Mouse (Mus musculus): Measurements from ENCODE around the gene Arid4a. TPM values are rescaled to one million over a fixed set of nuclear protein-coding genes. Genes with fewer than 3 reads are reported as not detected.

The Arid4a gene
- polyA plus RNA-seq (2016; fragmentation: Nextera tagmentation; extraction: Ambion mirVana): 25.5 and 26.6 TPM in 2 replicates

DNA sequence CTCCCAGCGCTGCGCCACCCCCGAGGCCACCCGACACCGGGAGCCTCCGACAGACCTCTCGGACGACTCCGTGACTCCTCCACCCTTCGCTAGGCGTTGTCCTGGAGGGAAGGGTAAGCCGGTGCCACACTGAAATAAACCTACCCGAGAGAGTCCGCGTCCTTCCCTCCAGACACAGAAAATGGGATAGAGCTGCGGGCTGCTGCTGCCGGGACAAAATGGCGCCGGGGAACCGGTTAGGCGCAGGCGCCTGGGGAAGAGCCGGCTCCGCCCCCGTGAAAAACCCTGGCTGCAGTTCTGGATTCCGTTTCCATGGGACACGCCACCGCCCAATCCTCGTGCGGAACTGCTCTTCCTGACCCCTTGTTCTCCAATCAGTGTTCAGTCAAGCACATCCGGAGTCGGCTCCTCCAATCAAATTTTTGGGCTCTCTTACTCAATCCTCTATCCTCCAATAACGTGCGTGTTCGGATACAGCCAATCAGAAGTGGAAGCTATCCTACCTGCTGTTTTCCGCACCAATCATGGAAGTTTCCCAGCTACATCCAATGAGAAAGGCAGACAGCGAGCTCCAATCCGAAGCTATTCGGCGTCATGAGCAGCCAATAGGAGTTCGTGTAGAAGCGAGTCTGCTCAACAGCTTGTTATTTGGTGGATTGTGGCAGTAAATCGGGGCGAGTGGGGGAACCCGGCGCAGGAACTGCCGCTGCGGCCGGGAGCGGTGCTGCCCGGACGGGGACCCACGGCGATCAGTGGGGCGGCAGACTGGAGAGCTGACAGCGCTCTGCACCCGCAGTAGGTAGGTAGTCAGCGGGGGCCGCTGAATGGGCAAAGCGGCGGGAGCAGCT lies at the start of gene Arid4a:
TSS of gene Arid4a (plus strand) at position 628 of the 848 bp plus-strand sequence.
- no peaks in the 10 kb centered on the region for H3K27me3 ChIP-seq (ENCODE audit: low read depth, poor library complexity, severe bottlenecking)
- WGBS: under 1% methylated on average over 61 of the region's 61 CpGs
- H3K36me3 ChIP-seq: peaks cover 43% of the 10 kb centered on the region
- peaks cover 31% of the 10 kb centered on the region for H3K4me1 ChIP-seq
- DNase-seq (ENCODE audit: low spot score): peak; percentile 98
- H3K4me3 ChIP-seq: peak within 1 kb of the TSS; percentile 88
- no peaks in the 10 kb centered on the region for H3K9me3 ChIP-seq (replicated peaks)
- peak within 1 kb of the TSS; percentile 96 for H3K27ac ChIP-seq (replicated peaks)

DNA sequence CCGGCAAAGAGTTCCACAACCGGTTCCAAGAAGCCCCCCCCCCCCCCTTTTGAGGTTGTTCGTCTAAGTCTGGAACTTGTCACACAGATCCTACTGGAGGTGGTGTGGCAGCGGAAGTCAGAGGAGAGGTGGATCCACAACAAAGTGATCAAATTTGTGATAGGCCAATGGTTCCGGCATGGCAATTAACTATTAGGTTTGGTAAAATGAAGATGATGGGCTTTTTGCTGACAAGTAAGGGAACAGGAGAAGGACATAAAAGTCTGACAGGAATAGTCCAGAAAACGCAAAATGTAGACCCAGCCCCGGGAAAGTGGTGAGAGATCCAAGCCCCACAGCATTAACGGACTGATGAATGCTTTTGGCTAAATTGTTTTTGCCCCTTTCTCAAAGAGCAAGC lies 48.2 kb upstream of the Arid4a start:
- Histone ChIP-seq H3K36me3 (peaks cover 17% of the 10 kb centered on the region), H3K27ac (replicated peaks) (peak overlapping the region; percentile 90), H3K27me3 (ENCODE audit: low read depth, poor library complexity, severe bottlenecking) (no peaks in the 10 kb centered on the region), H3K9me3 (replicated peaks) (no peaks in the 10 kb centered on the region), H3K4me1 (peaks cover 8% of the 10 kb centered on the region), H3K4me3 (peak overlapping the region; percentile 74)
- 58% methylated on average over 8 of the region's 8 CpGs for WGBS
- DNase-seq (ENCODE audit: low spot score): no peak

GRCm38 (mm10) chr12:70968141-70968790 lies 47.5 kb upstream of the Arid4a start:
- peaks cover 8% of the 10 kb centered on the region for H3K4me1 ChIP-seq
- H3K27ac ChIP-seq (replicated peaks): peak overlapping the region; percentile 90
- H3K4me3 ChIP-seq: peak overlapping the region; percentile 74
- peak; percentile 83 for DNase-seq (ENCODE audit: low spot score)
- no peaks in the 10 kb centered on the region for H3K9me3 ChIP-seq (replicated peaks)
- peaks cover 12% of the 10 kb centered on the region for H3K36me3 ChIP-seq
- 1% methylated on average over 35 of the region's 35 CpGs for WGBS
- H3K27me3 ChIP-seq (ENCODE audit: low read depth, poor library complexity, severe bottlenecking): no peaks in the 10 kb centered on the region

DNA sequence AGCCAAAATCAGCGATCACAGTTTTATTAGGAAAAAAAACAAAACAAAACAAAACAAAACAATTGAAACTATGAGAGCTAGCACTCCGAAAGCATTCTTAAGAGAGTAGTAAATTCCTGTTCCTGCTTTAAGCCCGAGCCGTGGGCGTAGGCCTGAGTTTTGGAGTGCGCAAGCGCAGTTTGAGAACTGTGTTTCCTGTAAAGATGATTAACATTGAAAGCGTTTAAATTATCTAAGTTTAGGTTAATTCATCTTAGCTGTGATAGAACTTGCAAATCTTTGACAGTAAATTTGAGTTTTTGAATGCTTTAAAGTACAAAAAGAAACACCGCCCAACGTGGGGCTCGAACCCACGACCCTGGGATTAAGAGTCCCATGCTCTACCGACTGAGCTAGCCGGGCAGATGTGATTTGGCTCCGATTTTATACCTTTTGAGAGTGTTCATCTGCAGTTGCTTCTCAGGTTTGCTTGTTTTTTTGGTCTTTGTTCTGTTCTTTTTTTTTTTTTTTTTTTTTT lies 46.9 kb upstream of the Arid4a start:
- H3K9me3 ChIP-seq (replicated peaks): no peaks in the 10 kb centered on the region
- H3K4me3 ChIP-seq: peak overlapping the region; percentile 74
- H3K27ac ChIP-seq (replicated peaks): peak overlapping the region; percentile 90
- H3K4me1 ChIP-seq: peaks cover 8% of the 10 kb centered on the region
- H3K36me3 ChIP-seq: peaks cover 6% of the 10 kb centered on the region
- peak; percentile 85 for DNase-seq (ENCODE audit: low spot score)
- WGBS: under 1% methylated on average over 15 of the region's 15 CpGs
- H3K27me3 ChIP-seq (ENCODE audit: low read depth, poor library complexity, severe bottlenecking): no peaks in the 10 kb centered on the region

GRCm38 (mm10) chr12:70969485-70970184 lies 46.2 kb upstream of the Arid4a start:
- peak overlapping the region; percentile 74 for H3K27ac ChIP-seq (replicated peaks)
- no peaks in the 10 kb centered on the region for H3K27me3 ChIP-seq (ENCODE audit: low read depth, poor library complexity, severe bottlenecking)
- WGBS: 4% methylated on average over 17 of the region's 17 CpGs
- no peaks in the 10 kb centered on the region for H3K9me3 ChIP-seq (replicated peaks)
- peak; percentile 66 for DNase-seq (ENCODE audit: low spot score)
- peak overlapping the region; percentile 74 for H3K4me3 ChIP-seq
- peaks cover 8% of the 10 kb centered on the region for H3K4me1 ChIP-seq
- no peaks in the 10 kb centered on the region for H3K36me3 ChIP-seq

DNA sequence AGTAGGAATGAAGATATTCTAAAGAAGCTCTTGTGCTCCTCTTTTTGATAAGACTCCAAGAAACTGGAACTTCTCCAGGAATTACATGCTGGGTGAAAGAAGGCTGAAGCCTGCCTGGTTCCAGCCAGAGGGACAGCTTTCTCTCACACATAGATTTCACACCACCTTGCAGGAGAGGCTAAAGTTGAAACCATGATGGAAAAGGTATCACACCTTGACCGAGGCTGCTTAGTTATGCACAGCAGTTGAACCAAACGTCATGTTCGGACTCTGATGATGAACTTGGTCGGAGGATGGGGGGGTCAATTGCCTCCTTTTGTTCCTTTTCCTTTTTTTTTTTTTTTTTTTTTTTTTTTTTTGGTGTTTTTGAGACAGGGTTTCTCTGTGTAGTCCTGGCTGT lies 42.0 kb upstream of the Arid4a start:
- Histone ChIP-seq H3K36me3 (peaks cover 11% of the 10 kb centered on the region), H3K9me3 (replicated peaks) (no peaks in the 10 kb centered on the region), H3K27me3 (ENCODE audit: low read depth, poor library complexity, severe bottlenecking) (no peaks in the 10 kb centered on the region), H3K27ac (replicated peaks) (peak overlapping the region; percentile 98; the same call in 1 of the 2 replicates), H3K4me1 (peaks cover 13% of the 10 kb centered on the region), H3K4me3 (peak overlapping the region; percentile 97; the same call in 1 of the 2 replicates)
- WGBS: 91% methylated on average over 4 of the region's 4 CpGs
- no peak for DNase-seq (ENCODE audit: low spot score)

DNA sequence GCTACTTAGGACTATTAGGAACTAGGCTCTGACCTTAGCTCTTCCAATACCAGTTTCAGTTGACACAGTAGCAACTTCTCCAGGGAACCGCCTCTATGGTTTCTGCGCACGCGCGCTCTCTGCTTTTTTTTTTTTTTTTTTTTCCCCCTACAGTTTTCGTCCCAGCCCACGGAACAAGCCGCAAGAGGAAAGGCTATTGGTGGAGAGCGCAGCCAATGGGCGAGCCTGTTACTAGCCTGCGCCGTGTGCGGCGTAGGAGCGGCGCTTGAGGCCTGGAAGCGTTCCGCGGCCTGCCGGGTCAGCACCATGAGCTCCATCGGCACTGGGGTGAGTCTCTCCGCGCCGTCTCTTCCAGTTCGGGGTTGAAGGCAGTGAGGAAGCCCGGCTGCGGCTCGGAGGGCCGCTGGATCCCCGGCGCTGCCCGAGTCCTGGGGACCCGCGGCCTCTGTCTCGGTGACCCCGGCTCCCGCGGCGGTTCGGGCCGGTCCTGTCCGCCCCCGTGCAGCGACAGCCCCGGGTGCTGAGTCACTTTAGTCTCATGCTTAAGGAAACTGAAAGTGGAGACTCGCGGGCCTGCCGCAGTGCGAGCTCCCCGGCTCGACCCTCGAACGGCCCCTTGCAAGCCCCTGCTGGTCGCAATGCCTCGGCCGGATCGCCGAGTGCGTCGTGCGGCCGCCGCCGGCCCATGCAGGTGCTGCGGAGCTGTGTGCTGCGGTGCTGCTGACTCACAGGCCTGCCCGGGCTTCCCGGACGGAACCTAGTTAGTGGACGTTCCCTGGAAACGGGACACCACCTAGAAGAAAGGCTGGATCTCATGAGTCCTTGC lies 41.1 kb upstream of the Arid4a start, which contains the start of gene Psma3:
TSS of gene Psma3 (plus strand) at position 181 of the 826 bp plus-strand sequence.
- Histone ChIP-seq H3K36me3 (peaks cover 20% of the 10 kb centered on the region), H3K4me1 (peaks cover 13% of the 10 kb centered on the region), H3K9me3 (replicated peaks) (no peaks in the 10 kb centered on the region), H3K4me3 (peak within 1 kb of the TSS; percentile 97), H3K27me3 (ENCODE audit: low read depth, poor library complexity, severe bottlenecking) (no peaks in the 10 kb centered on the region), H3K27ac (replicated peaks) (peak within 1 kb of the TSS; percentile 98)
- WGBS: under 1% methylated on average over 71 of the region's 71 CpGs
- DNase-seq (ENCODE audit: low spot score): peak; percentile 90

- DNase-seq (ENCODE audit: low spot score): no peak
- WGBS: 29% methylated on average over 10 of the region's 10 CpGs
- H3K4me3 ChIP-seq: peak overlapping the region; percentile 97
Observed at GRCm38 (mm10) chr12:70975406-70975805, 40.4 kb upstream of the Arid4a start.

GRCm38 (mm10) chr12:70975891-70976290 lies 39.9 kb upstream of the Arid4a start:
- no peaks in the 10 kb centered on the region for H3K27me3 ChIP-seq (ENCODE audit: low read depth, poor library complexity, severe bottlenecking)

More at GRCm38 (mm10) chr12:70975406-70975805, 40.4 kb upstream of the Arid4a start:
- Histone ChIP-seq H3K9me3 (replicated peaks) (no peaks in the 10 kb centered on the region), H3K27me3 (ENCODE audit: low read depth, poor library complexity, severe bottlenecking) (no peaks in the 10 kb centered on the region), H3K27ac (replicated peaks) (peak overlapping the region; percentile 98), H3K36me3 (peaks cover 27% of the 10 kb centered on the region), H3K4me1 (peaks cover 13% of the 10 kb centered on the region)

GRCm38 (mm10) chr12:70978345-70978744 lies 37.4 kb upstream of the Arid4a start:
- H3K4me3 ChIP-seq: no peak overlapping the region
- no peaks in the 10 kb centered on the region for H3K27me3 ChIP-seq (ENCODE audit: low read depth, poor library complexity, severe bottlenecking)
- H3K4me1 ChIP-seq: peaks cover 13% of the 10 kb centered on the region
- 89% methylated on average over 7 of the region's 7 CpGs for WGBS
- no peak overlapping the region for H3K27ac ChIP-seq (replicated peaks)
- H3K9me3 ChIP-seq (replicated peaks): no peaks in the 10 kb centered on the region
- no peak for DNase-seq (ENCODE audit: low spot score)
- H3K36me3 ChIP-seq: peaks cover 53% of the 10 kb centered on the region

More at GRCm38 (mm10) chr12:70975891-70976290, 39.9 kb upstream of the Arid4a start:
- DNase-seq (ENCODE audit: low spot score): no peak
- peak overlapping the region; percentile 97 for H3K4me3 ChIP-seq
- WGBS: 83% methylated on average over 3 of the region's 3 CpGs
- peaks cover 32% of the 10 kb centered on the region for H3K36me3 ChIP-seq
- H3K27ac ChIP-seq (replicated peaks): no peak overlapping the region
- peaks cover 13% of the 10 kb centered on the region for H3K4me1 ChIP-seq
- no peaks in the 10 kb centered on the region for H3K9me3 ChIP-seq (replicated peaks)

DNA sequence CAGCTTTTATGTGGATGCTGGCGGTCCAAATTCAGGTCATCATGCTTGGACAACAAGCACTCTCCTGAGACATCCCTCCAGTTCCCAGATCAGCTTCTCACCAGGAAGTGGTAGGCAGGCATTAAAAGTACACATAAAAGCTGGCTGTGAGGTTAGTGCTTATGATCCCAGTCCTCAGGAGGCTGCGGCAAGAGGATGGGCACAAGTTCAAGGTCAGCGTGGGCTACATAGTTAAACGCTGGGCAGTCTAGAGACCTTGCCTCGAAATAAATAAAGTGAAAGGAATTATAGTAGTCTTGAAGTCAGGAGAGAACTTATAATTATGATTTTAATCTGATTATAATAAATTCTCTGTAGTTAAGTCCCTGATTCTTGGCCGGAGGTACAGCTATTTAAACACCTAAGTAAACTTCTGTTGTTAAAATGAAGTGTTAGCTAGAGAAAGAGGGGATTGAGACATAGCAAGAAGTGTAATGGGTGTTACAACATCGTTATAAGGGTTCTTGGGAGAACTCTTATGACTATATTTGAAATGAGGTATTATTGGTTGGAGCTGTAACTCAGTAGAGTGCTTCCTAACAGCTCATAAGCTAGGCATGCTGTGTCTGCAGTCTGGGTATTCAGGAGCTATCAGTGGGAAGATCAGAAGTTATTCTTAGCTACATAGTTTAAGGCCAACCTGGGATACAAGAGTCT lies 30.8 kb upstream of the Arid4a start:
- Histone ChIP-seq H3K36me3 (peaks cover 94% of the 10 kb centered on the region), H3K4me1 (no peaks in the 10 kb centered on the region), H3K4me3 (no peak overlapping the region), H3K27ac (replicated peaks) (no peak overlapping the region), H3K9me3 (replicated peaks) (no peaks in the 10 kb centered on the region), H3K27me3 (ENCODE audit: low read depth, poor library complexity, severe bottlenecking) (no peaks in the 10 kb centered on the region)
- no peak for DNase-seq (ENCODE audit: low spot score)
- 95% methylated on average over 7 of the region's 7 CpGs for WGBS

All from midbrain, embryonic 10.5 days (tissue).